ENCODE assay signal across 7 mouse cellular contexts in the genomic region with DNA sequence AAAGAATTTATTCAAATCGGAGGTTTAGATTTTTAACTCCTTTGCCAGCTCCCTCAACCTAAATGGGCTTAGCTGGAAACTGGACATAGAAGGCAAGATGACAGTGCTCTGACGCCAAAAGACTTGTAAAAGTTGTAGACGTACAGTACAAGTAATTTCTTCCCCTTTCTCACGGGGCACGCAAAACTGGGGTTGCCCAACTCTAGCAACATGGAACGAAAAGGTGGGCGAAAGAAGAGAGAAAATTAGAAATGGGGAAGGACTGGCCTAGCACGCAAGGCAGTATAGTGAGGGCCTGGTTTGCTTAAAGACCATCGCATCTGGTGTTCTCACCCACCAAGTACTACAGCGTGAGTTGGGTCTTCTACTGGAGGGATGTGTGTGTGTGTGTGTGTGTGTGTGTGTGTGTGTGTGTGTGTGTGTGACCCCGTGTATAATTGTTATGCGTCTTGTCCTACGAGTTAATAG. TPM values are rescaled to one million over a fixed set of nuclear protein-coding genes. Genes with fewer than 3 reads are reported as not detected.
DNase-seq lines count a peak whose midpoint lies in the region; ATAC-seq and TF ChIP-seq lines count a peak whose summit lies in the region.

No protein-coding gene starts in this region.

- H3K9me3 ChIP-seq in ES-Bruce4 (replicated peaks; ENCODE audit: control insufficient read depth, insufficient read depth, low read length, poor library complexity, severe bottlenecking) = no peaks in the 10 kb centered on the region
- no peaks in the 10 kb centered on the region for H3K9me3 ChIP-seq in hindbrain, embryonic 11.5 days (ENCODE audit: control insufficient read depth, low read length)

- H3K27ac ChIP-seq in ES-Bruce4 (ENCODE audit: insufficient read depth, low read length) (no peak overlapping the region), macrophage (peak overlapping the region; percentile 71)
- no peak overlapping the region for H3K27ac ChIP-seq in hindbrain, embryonic 11.5 days (ENCODE audit: low read depth, low read length)

- H3ac ChIP-seq in C2C12 (ENCODE audit: control insufficient read depth, insufficient read length, low read depth) = peak overlapping the region; percentile 39

- no peak for DNase-seq in hindbrain, embryonic 11.5 days (ENCODE audit: low spot score)
- no peak for DNase-seq in yolk sac, embryonic 10.5 days (ENCODE audit: low spot score)
- DNase-seq in adrenal gland, postnatal 36 days = no peak
- DNase-seq in urinary bladder, adult 18-20 months (ENCODE audit: low spot score in 2 of 2) = no peak

- H3K4me1 ChIP-seq in ES-Bruce4 (ENCODE audit: control insufficient read depth, insufficient read depth, low read length) = peaks cover 4% of the 10 kb centered on the region
- peaks cover 10% of the 10 kb centered on the region; the same call in 1 of the 2 replicates for H3K4me1 ChIP-seq in hindbrain, embryonic 11.5 days (replicated peaks; ENCODE audit: control insufficient read depth, insufficient read depth, low read length)

- peaks cover 12% of the 10 kb centered on the region for H3K79me3 ChIP-seq in C2C12 (ENCODE audit: low read depth)

- no peak for ATAC-seq in hindbrain, embryonic 11.5 days (ENCODE audit: low FRiP score)

- TF ChIP-seq EP300 in ES-Bruce4 (IDR thresholded peaks at IDR 0.05; ENCODE audit: insufficient read depth, low read depth, low read length) = no peak

- H3K4me3 ChIP-seq in C2C12 (ENCODE audit: insufficient read depth, poor library complexity, severe bottlenecking) (peak overlapping the region; percentile 88), ES-Bruce4 (ENCODE audit: low read depth, low read length) (peak overlapping the region; percentile 76), macrophage (ENCODE audit: inconsistent target) (peak overlapping the region; percentile 12; the same call in 1 of the 2 replicates)
- H3K4me3 ChIP-seq in hindbrain, embryonic 11.5 days (ENCODE audit: low read depth, low read length) = peak overlapping the region; percentile 58

- TF ChIP-seq CTCF in C2C12 (IDR thresholded peaks at IDR 0.05; ENCODE audit: control insufficient read depth, insufficient read depth, insufficient read length) (no peak), ES-Bruce4 (IDR thresholded peaks at IDR 0.05; ENCODE audit: low read depth, low read length) (no peak)

- peak overlapping the region; percentile 77 for H3K9ac ChIP-seq in ES-Bruce4 (ENCODE audit: low read depth, poor library complexity, severe bottlenecking)
- peak overlapping the region; percentile 83 for H3K9ac ChIP-seq in hindbrain, embryonic 11.5 days (ENCODE audit: low read depth, low read length)

- no peak for TF ChIP-seq POLR2A in ES-Bruce4 (IDR thresholded peaks at IDR 0.05; ENCODE audit: insufficient read depth, low read length)

- no peaks in the 10 kb centered on the region for H3K27me3 ChIP-seq in C2C12 (ENCODE audit: control insufficient read depth, insufficient read depth, insufficient read length)
- H3K27me3 ChIP-seq in ES-Bruce4 (ENCODE audit: control insufficient read depth, insufficient read depth, low read length, poor library complexity, severe bottlenecking) = no peaks in the 10 kb centered on the region
- peaks cover 24% of the 10 kb centered on the region for H3K27me3 ChIP-seq in hindbrain, embryonic 11.5 days (ENCODE audit: control insufficient read depth, insufficient read depth, low read length)

- WGBS in hindbrain, embryonic 11.5 days = 46% methylated on average over 13 of the region's 13 CpGs
- WGBS in macrophage (ENCODE audit: missing documents) = 9% methylated on average over 9 of the region's 13 CpGs

- peak overlapping the region; percentile 91 for H3K4me2 ChIP-seq in hindbrain, embryonic 11.5 days (replicated peaks; ENCODE audit: low read depth, low read length)

- H3K36me3 ChIP-seq in C2C12 (ENCODE audit: control insufficient read depth, insufficient read depth) = no peaks in the 10 kb centered on the region
- no peaks in the 10 kb centered on the region for H3K36me3 ChIP-seq in ES-Bruce4 (ENCODE audit: control insufficient read depth, insufficient read depth, low read length, poor library complexity, severe bottlenecking)
- no peaks in the 10 kb centered on the region for H3K36me3 ChIP-seq in hindbrain, embryonic 11.5 days (ENCODE audit: control insufficient read depth, insufficient read depth, low read length)
- H3K36me3 ChIP-seq in macrophage (ENCODE audit: inconsistent target) = peaks cover 19% of the 10 kb centered on the region; the same call in 1 of the 2 replicates

- peaks cover 34% of the 10 kb centered on the region for H3K79me2 ChIP-seq in C2C12 (ENCODE audit: control insufficient read depth, insufficient read depth)
- peaks cover 15% of the 10 kb centered on the region for H3K79me2 ChIP-seq in macrophage (ENCODE audit: inconsistent target)

TF ChIP-seq in C2C12, 6 proteins besides CTCF, POLR2A, EP300 and RAD21:
- TF ChIP-seq USF1 (IDR thresholded peaks at IDR 0.05; ENCODE audit: low read depth) = no peak
- no peak for TF ChIP-seq FOSL1 (IDR thresholded peaks at IDR 0.05; ENCODE audit: insufficient read depth, low read length, poor library complexity, severe bottlenecking)
- no peak for TF ChIP-seq CEBPB (IDR thresholded peaks at IDR 0.05; ENCODE audit: low read depth)
- TF ChIP-seq MYOD1 (IDR thresholded peaks at IDR 0.05; ENCODE audit: control insufficient read depth, insufficient read length, low read depth) = no peak
- no peak for TF ChIP-seq MAX (IDR thresholded peaks at IDR 0.05)
TF ChIP-seq in C2C12: peak in this region for 0.

RNA-seq across cellular contexts. Expression of a gene that starts 0.7 kb away (rescaled TPM):
- 166 TPM for polyA plus RNA-seq in C2C12 (2012; fragmentation: generic; extraction: Trizol)
- polyA plus RNA-seq in ES-Bruce4 (2011; ENCODE audit: insufficient read depth, insufficient read length, low read depth, missing spikeins) = 78.7 and 82.9 TPM in 2 replicates
- 9.9 and 10.4 TPM in 2 replicates for polyA plus RNA-seq in hindbrain, embryonic 11.5 days (2014; fragmentation: Nextera tagmentation; extraction: Ambion mirVana)
- total RNA-seq in macrophage (2018; cell fraction: chromatin; rRNA removed) = 100 to 1,000 TPM; 148 to 797 (median 256) TPM
- 100 to 1,000 TPM in 2 of 26 experiments, 10 to 100 TPM in 24; 62.7 to 107 (median 85.7) TPM for total RNA-seq in macrophage (2018; cell fraction: cytosol; rRNA removed)
- total RNA-seq in macrophage (2018; cell fraction: nucleus; rRNA removed) = 100 to 1,000 TPM in 23 of 26 experiments, 10 to 100 TPM in 3; 87.8 to 217 (median 136) TPM
- polyA plus RNA-seq in macrophage (2018) = 62.9 to 77.4 TPM (median 64.6 TPM) in 3 replicates
- total RNA-seq in adrenal gland, postnatal 36 days (2021) = 100 to 1,000 TPM; 155 to 158 TPM

RNA-seq across cellular contexts. Expression of a gene that starts 20.2 kb away (rescaled TPM):
- polyA plus RNA-seq in C2C12 (2012; fragmentation: generic; extraction: Trizol) = 8.9 TPM
- 20.5 and 22.6 TPM in 2 replicates for polyA plus RNA-seq in ES-Bruce4 (2011; ENCODE audit: insufficient read depth, insufficient read length, low read depth, missing spikeins)
- 26.5 and 28.8 TPM in 2 replicates for polyA plus RNA-seq in hindbrain, embryonic 11.5 days (2014; fragmentation: Nextera tagmentation; extraction: Ambion mirVana)
- total RNA-seq in macrophage (2018; cell fraction: chromatin; rRNA removed) = 100 to 1,000 TPM in 17 of 26 experiments, 10 to 100 TPM in 9; 32.1 to 200 (median 143) TPM
- total RNA-seq in macrophage (2018; cell fraction: cytosol; rRNA removed) = 10 to 100 TPM; 29.2 to 51.8 (median 41.0) TPM
- 100 to 1,000 TPM in 12 of 26 experiments, 10 to 100 TPM in 14; 30.5 to 167 (median 94.2) TPM for total RNA-seq in macrophage (2018; cell fraction: nucleus; rRNA removed)
- polyA plus RNA-seq in macrophage (2018) = 20.3 to 48.0 TPM (median 38.4 TPM) in 3 replicates
- 10 to 100 TPM; 27.9 to 48.1 TPM for total RNA-seq in adrenal gland, postnatal 36 days (2021)

RNA-seq across cellular contexts. Expression of a gene that starts 28.1 kb away (rescaled TPM):
- 39.3 TPM for polyA plus RNA-seq in C2C12 (2012; fragmentation: generic; extraction: Trizol)
- 86.0 and 91.5 TPM in 2 replicates for polyA plus RNA-seq in ES-Bruce4 (2011; ENCODE audit: insufficient read depth, insufficient read length, low read depth, missing spikeins)
- polyA plus RNA-seq in hindbrain, embryonic 11.5 days (2014; fragmentation: Nextera tagmentation; extraction: Ambion mirVana) = 113 and 127 TPM in 2 replicates
- total RNA-seq in macrophage (2018; cell fraction: chromatin; rRNA removed) = 100 to 1,000 TPM; 135 to 258 (median 172) TPM
- 100 to 1,000 TPM in 3 of 26 experiments, 10 to 100 TPM in 23; 72.1 to 124 (median 81.7) TPM for total RNA-seq in macrophage (2018; cell fraction: cytosol; rRNA removed)
- total RNA-seq in macrophage (2018; cell fraction: nucleus; rRNA removed) = 100 to 1,000 TPM in 25 of 26 experiments, 10 to 100 TPM in 1; 97.0 to 221 (median 127) TPM
- polyA plus RNA-seq in macrophage (2018) = 52.3 to 73.1 TPM (median 60.5 TPM) in 3 replicates
- total RNA-seq in adrenal gland, postnatal 36 days (2021) = 100 to 1,000 TPM; 119 TPM

Comparison
In these comparisons a context has a peak if more than half of its experiments do, and no peak if none do; other contexts are left out.
1. H3K4me3 ChIP-seq: peak in every context shown above with its lines; median percentile 88 in C2C12; 76 in ES-Bruce4; 58 in hindbrain, embryonic 11.5 days; 12 in macrophage.